Mouse (Mus musculus): ENCODE results near the gene 1700020L24Rik. TPM values are rescaled to one million over a fixed set of nuclear protein-coding genes. Genes with fewer than 3 reads are reported as not detected.

1700020L24Rik gene
- polyA plus RNA-seq, 1 experiment from 2014 or later, result 1.1 TPM

DNA sequence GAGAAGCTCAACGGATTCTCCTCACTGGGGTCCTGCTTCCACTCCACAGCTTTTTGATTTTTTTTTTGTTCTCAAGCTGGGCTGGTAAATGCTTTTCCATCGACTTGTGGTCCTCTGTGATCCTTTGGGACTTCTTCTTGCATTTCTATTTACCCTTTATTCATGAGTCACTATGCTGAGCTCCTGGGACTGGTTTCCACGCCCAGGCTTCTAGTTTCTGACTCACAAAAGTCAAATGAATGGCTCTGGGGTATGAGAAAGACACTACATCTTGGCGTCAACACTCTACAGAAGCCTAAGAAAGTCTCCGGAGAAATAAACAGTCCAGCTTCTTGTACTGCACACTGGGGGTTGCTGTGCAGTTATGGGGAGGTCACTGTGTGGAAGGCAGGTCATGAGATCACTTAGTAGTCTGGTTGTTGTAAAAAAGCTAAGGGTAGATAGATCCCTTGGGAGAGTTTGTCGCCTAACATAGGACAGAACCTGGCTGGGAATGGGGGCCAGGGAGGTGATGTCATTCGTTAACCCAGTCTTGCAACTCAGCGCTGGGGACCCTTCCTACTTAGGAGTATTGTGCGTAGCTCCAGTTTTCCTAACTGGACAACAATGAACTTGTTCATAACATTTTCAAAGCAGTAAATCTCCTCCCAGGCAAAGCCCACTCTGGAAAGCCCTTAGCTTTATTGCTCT is 20.6 kb downstream of the 1700020L24Rik start:
- Histone ChIP-seq H3K4me3 (replicated peaks) (no peak overlapping the region), H3K27me3 (replicated peaks) (0 out of 2 replicates have a peak, but pooled peaks cover 3% of the 10 kb centered on the region), H3K27ac (peak overlapping the region; percentile 63), H3K4me1 (peaks cover 14% of the 10 kb centered on the region; the same call in 1 of the 2 replicates), H3K9ac (no peak overlapping the region), H3K9me3 (no peaks in the 10 kb centered on the region), H3K36me3 (no peaks in the 10 kb centered on the region), H3K4me2 (no peak overlapping the region)
- 44% methylated on average over 9 of the region's 9 CpGs for WGBS
- no peak for ATAC-seq (ENCODE audit: insufficient read depth, low FRiP score, low read depth)

DNA sequence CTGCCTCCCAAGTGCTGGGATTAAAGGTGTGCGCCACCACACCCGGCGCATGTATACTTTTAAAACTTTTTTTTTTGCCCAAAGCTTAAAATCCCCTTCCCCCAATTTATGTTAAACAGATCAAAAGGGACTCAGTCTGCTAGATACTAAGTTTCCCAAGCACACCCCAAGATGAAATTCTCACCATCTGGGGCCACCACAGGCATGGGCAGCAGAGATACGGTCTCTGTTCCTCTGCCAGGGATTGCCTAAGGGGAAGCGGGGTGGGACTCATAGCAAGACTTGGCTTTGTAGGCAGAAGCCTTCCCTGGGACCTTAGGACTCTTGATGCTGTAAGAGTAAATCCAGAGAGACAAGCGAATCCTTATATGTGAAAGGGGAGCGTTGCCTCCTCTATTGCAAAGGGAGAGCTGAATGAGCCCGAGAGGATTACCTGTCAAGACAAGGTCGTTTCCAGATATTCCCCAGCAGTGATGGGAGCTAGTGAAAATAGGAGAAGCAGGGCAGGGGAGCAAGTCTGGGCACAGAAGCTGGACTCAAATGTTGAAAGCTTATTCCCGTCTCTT is 24.1 kb downstream of the 1700020L24Rik start:
- Histone ChIP-seq H3K4me2 (0 out of 2 replicates have a peak overlapping the region, but pooled peaks have one; percentile 3), H3K4me1 (peaks cover 9% of the 10 kb centered on the region; the same call in 1 of the 2 replicates), H3K36me3 (no peaks in the 10 kb centered on the region), H3K27me3 (replicated peaks) (peaks cover 14% of the 10 kb centered on the region), H3K27ac (no peak overlapping the region), H3K9ac (no peak overlapping the region), H3K4me3 (replicated peaks) (peak overlapping the region; percentile 12; the same call in 1 of the 2 replicates), H3K9me3 (no peaks in the 10 kb centered on the region)
- ATAC-seq (ENCODE audit: insufficient read depth, low FRiP score, low read depth), result no peak
- 73% methylated on average over 10 of the region's 10 CpGs for WGBS

DNA sequence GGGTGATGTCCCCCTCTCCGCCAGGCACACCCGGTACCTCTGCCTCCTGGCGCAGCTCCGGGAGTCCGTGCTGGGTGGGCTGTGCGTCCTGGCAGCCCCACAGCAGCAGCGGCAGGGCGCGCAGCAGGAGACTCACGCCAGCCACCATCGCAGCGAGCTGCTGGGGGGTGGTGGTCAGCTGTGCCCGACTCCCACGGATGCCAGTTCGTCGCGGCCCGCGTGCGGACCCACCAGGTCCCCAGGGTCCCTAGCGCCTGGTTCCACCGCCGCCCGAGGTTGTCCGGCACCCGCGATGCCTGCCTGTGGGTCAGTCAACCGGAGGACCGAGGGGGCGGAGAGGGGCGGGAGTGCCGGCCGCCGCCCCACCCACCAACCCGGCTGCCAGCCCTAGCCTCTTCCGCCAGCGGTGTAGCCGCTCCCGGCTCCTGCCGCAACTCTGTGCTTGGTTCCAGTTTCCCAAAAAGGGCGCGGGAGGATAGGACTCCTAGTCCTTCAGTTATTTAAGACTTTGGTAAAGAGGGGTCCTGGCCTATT is 25.3 kb downstream of the 1700020L24Rik start, which contains the start of gene Mmp28:
TSS of gene Mmp28 (minus strand) at position 361 of the 534 bp plus-strand sequence.
- WGBS, result under 1% methylated on average over 39 of the region's 42 CpGs
- Histone ChIP-seq H3K4me1 (no peaks in the 10 kb centered on the region), H3K4me2 (peak within 1 kb of the TSS; percentile 96), H3K9ac (peak within 1 kb of the TSS; percentile 51), H3K27me3 (replicated peaks) (peaks cover 14% of the 10 kb centered on the region), H3K36me3 (no peaks in the 10 kb centered on the region), H3K9me3 (no peaks in the 10 kb centered on the region), H3K4me3 (replicated peaks) (peak within 1 kb of the TSS; percentile 61), H3K27ac (no peak within 1 kb of the TSS)
- peak; percentile 70; the same call in 1 of the 2 replicates for ATAC-seq (ENCODE audit: insufficient read depth, low FRiP score, low read depth)

DNA sequence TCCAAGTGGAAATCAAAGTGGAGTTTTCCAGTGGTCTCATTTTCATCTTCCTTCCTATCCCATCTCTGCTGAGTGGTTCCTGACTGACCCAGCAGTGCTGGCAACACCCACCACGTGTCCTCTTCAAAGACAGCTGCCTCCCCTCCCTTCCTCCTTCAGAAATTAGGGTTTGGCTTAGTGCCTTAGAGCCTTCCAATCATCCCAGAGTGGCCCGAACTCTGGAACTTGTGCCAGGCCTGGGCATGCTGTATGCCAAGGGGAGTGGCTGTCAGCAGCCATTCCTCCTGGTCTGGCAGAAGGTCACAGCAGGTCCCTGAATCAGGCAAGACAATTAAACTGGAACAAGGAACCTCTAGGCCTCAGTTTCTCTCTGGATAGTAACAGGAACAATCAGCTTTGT is 28.5 kb downstream of the 1700020L24Rik start:
- Histone ChIP-seq H3K4me3 (replicated peaks) (no peak overlapping the region), H3K9me3 (no peaks in the 10 kb centered on the region), H3K9ac (no peak overlapping the region), H3K4me2 (no peak overlapping the region), H3K36me3 (no peaks in the 10 kb centered on the region), H3K27ac (no peak overlapping the region), H3K27me3 (replicated peaks) (peaks cover 14% of the 10 kb centered on the region), H3K4me1 (no peaks in the 10 kb centered on the region)
- ATAC-seq (ENCODE audit: insufficient read depth, low FRiP score, low read depth), result no peak
- 26% methylated on average over 2 of the region's 2 CpGs for WGBS

DNA sequence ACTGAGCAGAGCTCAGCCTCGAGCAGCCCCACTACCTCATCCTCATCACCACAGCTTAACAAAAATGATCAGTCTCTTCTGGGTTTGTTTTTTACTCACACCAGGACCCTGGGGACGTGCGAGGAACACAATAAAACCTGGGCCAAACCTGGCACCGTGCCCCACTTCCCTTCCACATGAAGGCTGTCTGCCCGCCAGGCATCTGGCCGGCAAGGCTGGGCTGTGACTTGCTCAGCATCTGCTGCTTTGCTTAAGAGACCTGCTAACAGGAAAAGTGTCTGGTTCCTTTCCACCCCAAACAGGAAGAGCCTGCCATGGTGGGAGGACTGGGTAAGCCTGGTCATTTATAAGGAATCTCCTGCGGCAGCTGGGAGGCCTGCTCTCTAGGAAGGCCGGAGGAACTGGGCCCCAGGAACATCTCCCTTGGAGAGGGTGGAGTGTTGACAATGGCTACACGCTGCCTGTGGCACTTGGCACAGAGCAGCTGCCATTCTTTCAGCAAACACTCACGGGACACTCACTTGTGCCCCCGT is 29.7 kb downstream of the 1700020L24Rik start:
- Histone ChIP-seq H3K36me3 (no peaks in the 10 kb centered on the region), H3K4me3 (replicated peaks) (no peak overlapping the region), H3K9ac (no peak overlapping the region), H3K27me3 (replicated peaks) (peaks cover 14% of the 10 kb centered on the region), H3K4me1 (peaks cover 3% of the 10 kb centered on the region), H3K27ac (no peak overlapping the region), H3K4me2 (no peak overlapping the region), H3K9me3 (no peaks in the 10 kb centered on the region)
- peak; percentile 40; the same call in 1 of the 2 replicates for ATAC-seq (ENCODE audit: insufficient read depth, low FRiP score, low read depth)
- WGBS, result 55% methylated on average over 11 of the region's 11 CpGs

DNA sequence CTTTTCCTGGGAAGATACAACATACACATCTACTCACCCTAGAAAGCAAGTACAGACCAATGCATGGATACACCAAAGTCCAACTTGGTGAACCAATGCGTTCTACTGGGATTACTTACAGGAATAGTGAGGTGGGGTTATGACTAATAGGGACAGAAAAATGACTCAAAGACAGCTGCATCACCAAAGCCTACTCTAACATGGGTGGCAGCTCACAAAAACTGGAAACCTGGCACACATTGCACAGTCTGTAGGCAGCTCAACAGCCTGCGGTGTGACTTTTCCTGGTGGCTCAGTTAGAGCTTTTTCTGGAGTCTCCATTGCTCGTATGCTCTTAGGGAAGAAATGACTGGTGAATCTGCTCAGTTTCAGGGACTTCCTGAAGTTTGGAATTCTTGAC is 31.3 kb downstream of the 1700020L24Rik start:
- no peak overlapping the region for H3K27ac ChIP-seq
- 97% methylated on average over 3 of the region's 3 CpGs for WGBS
- no peak for ATAC-seq (ENCODE audit: insufficient read depth, low FRiP score, low read depth)
- H3K4me1 ChIP-seq, result peaks cover 5% of the 10 kb centered on the region
- H3K9ac ChIP-seq, result no peak overlapping the region
- peaks cover 8% of the 10 kb centered on the region; the same call in 1 of the 2 replicates for H3K27me3 ChIP-seq (replicated peaks)
- H3K4me2 ChIP-seq, result no peak overlapping the region
- H3K4me3 ChIP-seq (replicated peaks), result no peak overlapping the region
- H3K9me3 ChIP-seq, result no peaks in the 10 kb centered on the region
- H3K36me3 ChIP-seq, result no peaks in the 10 kb centered on the region

DNA sequence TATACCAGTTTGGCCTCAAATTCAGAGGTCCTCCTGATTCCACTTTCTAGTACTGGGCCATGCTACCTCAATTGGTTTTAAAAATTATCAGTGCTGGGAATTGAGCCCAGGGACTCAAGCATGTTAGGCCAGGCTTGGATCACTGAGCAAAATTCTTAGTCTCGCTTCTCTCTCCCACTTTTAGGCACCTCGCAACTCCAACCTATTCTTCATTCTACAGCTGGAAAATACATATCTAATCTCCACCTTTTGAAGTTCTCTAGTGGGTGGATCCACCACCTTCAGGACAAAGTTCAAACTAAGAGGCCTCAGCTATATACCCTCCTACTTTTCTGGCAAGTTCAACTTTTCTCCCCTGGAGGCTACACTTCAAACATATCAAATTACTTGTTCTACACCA is 34.3 kb downstream of the 1700020L24Rik start:
- peaks cover 9% of the 10 kb centered on the region for H3K4me1 ChIP-seq
- 56% methylated on average over 2 of the region's 2 CpGs for WGBS
- no peaks in the 10 kb centered on the region for H3K9me3 ChIP-seq
- peak overlapping the region; percentile 39; the same call in 1 of the 2 replicates for H3K9ac ChIP-seq
- H3K4me2 ChIP-seq, result peak overlapping the region; percentile 70
- H3K27ac ChIP-seq, result peak overlapping the region; percentile 98
- H3K36me3 ChIP-seq, result no peaks in the 10 kb centered on the region
- no peaks in the 10 kb centered on the region for H3K27me3 ChIP-seq (replicated peaks)
- H3K4me3 ChIP-seq (replicated peaks), result peak overlapping the region; percentile 79
- ATAC-seq (ENCODE audit: insufficient read depth, low FRiP score, low read depth), result no peak

DNA sequence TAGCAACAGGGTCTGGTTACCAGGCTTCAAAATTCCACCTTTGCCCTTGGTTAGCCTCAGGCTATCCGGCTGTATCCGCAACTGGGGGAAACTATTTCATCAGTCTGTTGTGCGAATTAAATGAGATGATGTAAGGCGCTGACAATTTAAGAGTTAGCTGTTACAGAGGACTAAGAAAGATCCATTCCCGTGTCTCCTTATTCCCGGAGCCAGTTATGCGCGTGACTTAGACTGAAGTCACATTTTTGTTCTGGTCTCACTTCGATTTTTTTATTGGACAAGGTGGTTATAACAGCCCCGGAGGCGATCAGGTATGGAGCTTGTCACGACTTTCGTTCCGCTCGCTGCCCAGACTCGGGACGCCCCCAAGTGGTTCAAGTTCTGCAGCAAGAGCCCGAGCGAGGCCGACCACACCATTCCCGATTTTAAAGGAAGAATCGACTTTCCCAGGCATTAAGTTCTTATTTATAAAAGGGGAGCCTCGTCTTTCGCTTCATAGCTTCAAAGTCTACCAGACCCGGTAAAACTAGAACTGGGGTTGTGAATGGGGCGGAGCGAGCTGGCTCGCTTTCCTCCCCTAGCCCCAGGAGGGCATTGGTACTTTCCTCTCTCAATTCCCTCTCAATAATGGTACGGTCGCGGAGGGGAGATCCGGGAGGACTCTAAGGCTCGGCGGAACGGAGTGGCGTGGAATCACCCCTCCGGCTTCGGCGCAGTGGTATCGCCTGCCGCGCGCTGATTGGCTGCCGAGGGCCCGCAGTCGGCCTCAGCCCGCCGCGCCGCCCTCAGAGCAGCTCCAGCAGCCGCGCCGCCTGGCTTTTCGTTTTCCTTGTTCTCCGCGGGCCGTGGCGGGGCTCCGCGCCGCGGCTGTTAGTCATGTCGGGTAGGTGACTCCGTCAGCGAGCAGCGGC is 35.1 kb downstream of the 1700020L24Rik start, which contains the start of gene Taf15:
TSS of gene Taf15 (plus strand) at position 763 of the 911 bp plus-strand sequence.
- H3K4me3 ChIP-seq (replicated peaks), result peak within 1 kb of the TSS; percentile 79
- H3K4me1 ChIP-seq, result peaks cover 9% of the 10 kb centered on the region
- H3K27me3 ChIP-seq (replicated peaks), result no peaks in the 10 kb centered on the region
- peak within 1 kb of the TSS; percentile 70 for H3K4me2 ChIP-seq
- H3K36me3 ChIP-seq, result peaks cover under 1% of the 10 kb centered on the region; the same call in 1 of the 2 replicates
- peak within 1 kb of the TSS; percentile 76 for H3K9ac ChIP-seq
- peak within 1 kb of the TSS; percentile 98 for H3K27ac ChIP-seq
- ATAC-seq (ENCODE audit: insufficient read depth, low FRiP score, low read depth), result peak; percentile 98
- H3K9me3 ChIP-seq, result no peaks in the 10 kb centered on the region
- WGBS, result under 1% methylated on average over 66 of the region's 66 CpGs

DNA sequence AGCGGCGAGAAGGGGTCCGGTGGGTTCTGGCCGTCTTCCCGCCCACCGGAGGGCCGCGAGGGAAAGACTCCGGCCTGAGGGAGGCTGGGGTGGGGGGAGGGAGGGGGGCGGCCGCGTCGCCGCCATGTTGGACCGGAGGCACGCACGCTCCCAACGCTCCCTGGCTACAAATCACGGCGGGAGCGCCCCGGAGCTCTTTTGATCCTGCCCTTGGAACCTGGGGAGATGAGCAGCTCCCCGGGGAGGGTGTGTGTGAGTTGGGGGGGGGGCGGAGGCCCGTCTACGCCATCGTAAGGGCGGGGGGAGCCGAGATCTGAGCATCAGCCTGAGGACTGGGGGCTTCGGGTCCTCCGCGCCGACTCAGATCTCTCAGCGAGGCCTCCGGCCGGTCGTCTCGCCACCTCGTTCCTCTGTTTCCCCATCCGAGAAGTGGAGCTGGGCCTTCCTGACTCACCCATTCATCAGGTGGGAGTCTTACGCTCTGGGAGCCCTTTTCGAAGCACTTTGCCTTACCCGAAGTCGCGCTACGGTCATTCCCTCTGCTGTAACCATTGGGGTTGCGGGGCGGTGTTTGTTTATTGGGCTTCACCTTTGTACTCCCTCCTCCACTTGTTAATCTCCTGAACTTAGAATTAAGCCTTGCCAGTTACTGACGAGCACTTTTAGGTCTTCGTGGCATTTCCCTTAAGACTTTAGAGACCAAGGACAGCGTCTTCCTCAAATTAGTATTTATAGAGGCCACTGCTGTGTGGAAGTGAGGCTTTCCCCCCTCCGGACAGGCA is 35.9 kb downstream of the 1700020L24Rik start:
- under 1% methylated on average over 49 of the region's 52 CpGs for WGBS

More for the DNA sequence above, 35.9 kb downstream of the 1700020L24Rik start:
- H3K4me1 ChIP-seq, result peaks cover 9% of the 10 kb centered on the region
- H3K27me3 ChIP-seq (replicated peaks), result no peaks in the 10 kb centered on the region
- H3K4me2 ChIP-seq, result peak overlapping the region; percentile 66
- peaks cover 3% of the 10 kb centered on the region; the same call in 1 of the 2 replicates for H3K36me3 ChIP-seq
- ATAC-seq (ENCODE audit: insufficient read depth, low FRiP score, low read depth), result peak; percentile 75
- H3K9me3 ChIP-seq, result no peaks in the 10 kb centered on the region
- peak overlapping the region; percentile 79 for H3K4me3 ChIP-seq (replicated peaks)
- H3K9ac ChIP-seq, result peak overlapping the region; percentile 76
- H3K27ac ChIP-seq, result peak overlapping the region; percentile 98

All from stomach, embryonic 15.5 days (tissue).